Mouse (Mus musculus) stomach, embryonic 14.5 days (tissue): ENCODE data around the gene Mlec. TPM values are rescaled to one million over a fixed set of nuclear protein-coding genes. Genes with fewer than 3 reads are reported as not detected.
A peak's percentile ranks its signal among the peaks of the same experiment; 100 is the strongest.

Experiments
- ATAC-seq: fragments of 200-750 bp; cut with Nextera tagmentation; 2 replicates; pipeline ENCODE4 v1.8.0; 2017; ENCODE audit warnings: low read depth, moderate TSS enrichment; ENCODE audit not compliant: insufficient number of reproducible peaks, insufficient read depth, low FRiP score
- H3K27ac ChIP-seq: fragments of 300-500 bp; sonication (generic); 2 replicates; pipeline ENCODE4 v1.5.1; 2014; ENCODE audit warnings: mild to moderate bottlenecking, low read length, moderate library complexity, mixed read lengths
- H3K27me3 ChIP-seq: fragments of 300-500 bp; sonication (generic); 2 replicates; pipeline ENCODE4 v1.6.1; 2014; ENCODE audit warnings: low read length, control low read depth, mixed read lengths; ENCODE audit not compliant: control insufficient read depth, insufficient read depth
- H3K36me3 ChIP-seq: fragments of 300-500 bp; sonication (generic); 2 replicates; pipeline ENCODE4 v1.6.1; 2014; ENCODE audit warnings: mild to moderate bottlenecking, control low read depth, low read length, moderate library complexity, mixed read lengths; ENCODE audit not compliant: control insufficient read depth, insufficient read depth
- H3K4me1 ChIP-seq: fragments of 300-500 bp; sonication (generic); 2 replicates; pipeline ENCODE4 v1.6.1; 2014; ENCODE audit warnings: low read length, control low read depth, mixed read lengths; ENCODE audit not compliant: control insufficient read depth, insufficient read depth
- H3K4me2 ChIP-seq: fragments of 300-500 bp; sonication (generic); replicated peaks from 2 replicates; pipeline ENCODE4 v1.6.1; 2014; ENCODE audit warnings: low read depth, low read length, control low read depth
- H3K4me3 ChIP-seq: fragments of 300-500 bp; sonication (generic); 2 replicates; pipeline ENCODE4 v1.5.1; 2014; ENCODE audit warnings: low read depth, low read length, control low read depth
- H3K9ac ChIP-seq: fragments of 300-500 bp; sonication (generic); replicated peaks from 2 replicates; pipeline ENCODE4 v1.6.1; 2014; ENCODE audit warnings: low read depth, mild to moderate bottlenecking, control low read depth, low read length, moderate library complexity, mixed read lengths
- H3K9me3 ChIP-seq: fragments of 300-500 bp; sonication (generic); 2 replicates; pipeline ENCODE4 v1.6.1; 2016; ENCODE audit warnings: low read depth, low read length, control low read depth; ENCODE audit not compliant: control insufficient read depth
- WGBS: fragments of 180-500 bp; shearing (Covaris S2); extraction: QIAGEN DNeasy Blood & Tissue Kit; methylation state at CpG from one replicate; pipeline ENCODE4 v1.1.7; 2014; 5-methylcytosine and 5-hydroxymethylcytosine counted together
- polyA plus RNA-seq: library from polyadenylated mRNA; unstranded; fragments of >200 nt; fragmentation: Nextera tagmentation; extraction: Ambion mirVana; gene quantifications from 2 replicates; pipeline ENCODE4 v1.2.1, GENCODE M21; 2014

Gene Mlec
- polyA plus RNA-seq, 1 experiment from 2014 or later, result 52.6 TPM

DNA sequence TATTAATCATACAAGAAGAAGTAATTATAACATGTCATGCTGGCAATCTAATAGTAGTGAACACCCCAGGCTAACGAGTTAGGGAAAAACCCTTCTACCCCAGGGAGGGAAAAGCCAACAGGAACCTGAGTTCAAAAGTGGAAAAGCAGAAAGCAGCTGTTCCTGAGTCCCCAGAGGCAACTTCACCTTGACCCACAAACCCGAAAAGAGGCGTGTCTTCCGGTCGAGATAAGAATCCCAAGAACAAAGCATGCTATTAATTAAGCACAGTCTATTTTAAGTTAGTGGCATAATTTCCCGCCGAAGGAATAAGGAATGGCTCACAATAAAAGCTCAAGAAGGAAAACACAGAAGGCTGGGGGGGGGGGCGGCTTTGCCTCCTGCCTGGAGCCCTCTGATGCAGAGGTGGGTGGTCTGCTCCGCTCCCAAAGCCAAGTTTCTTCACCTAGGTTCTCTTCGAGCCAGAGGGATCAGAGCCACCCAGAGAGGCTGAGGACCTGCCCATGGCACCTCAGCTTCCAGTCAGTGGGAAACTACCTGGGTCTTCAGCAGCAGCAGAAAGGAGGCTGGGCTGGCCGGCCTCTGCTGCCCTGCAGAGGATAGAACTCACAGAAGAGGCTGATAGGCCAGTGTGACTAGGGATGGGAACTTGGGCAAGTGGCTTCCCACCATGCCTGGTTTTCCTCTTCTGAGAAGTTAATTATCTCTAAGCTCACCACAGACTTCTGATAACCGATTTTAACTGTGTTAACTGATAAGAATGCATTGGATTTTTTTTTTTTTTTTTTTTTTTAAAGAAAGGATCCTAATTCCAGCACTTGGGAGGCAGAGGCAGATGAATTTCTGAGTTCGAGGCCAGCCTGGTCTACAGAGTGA lies 3.3 kb upstream of the Mlec start:
- H3K4me2 ChIP-seq, result no peak overlapping the region
- 51% methylated on average over 13 of the region's 13 CpGs for WGBS
- H3K9me3 ChIP-seq, result no peaks in the 10 kb centered on the region

DNA sequence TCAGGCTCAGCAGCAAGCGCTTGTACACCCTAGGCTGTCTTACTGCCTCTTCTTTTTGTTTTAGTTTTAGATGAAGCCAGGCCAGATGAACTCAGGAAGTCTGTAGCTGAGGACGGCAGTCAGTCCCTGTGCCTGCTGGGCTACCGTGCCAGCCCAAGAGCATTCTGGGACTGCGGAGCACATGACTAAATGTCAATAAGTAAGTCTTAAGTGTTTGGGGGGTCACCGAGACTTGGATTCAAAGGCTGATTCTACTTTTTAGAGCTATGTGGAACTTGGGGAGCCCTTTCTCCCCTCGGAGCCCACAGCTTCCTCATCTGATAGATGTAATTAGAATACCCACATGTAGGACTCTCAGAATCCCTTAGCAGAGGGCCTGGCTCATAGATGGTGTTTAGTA lies 2.7 kb upstream of the Mlec start:
- H3K27ac ChIP-seq, result no peak overlapping the region
- no peak overlapping the region for H3K9ac ChIP-seq
- WGBS, result 79% methylated on average over 6 of the region's 6 CpGs
- no peak for ATAC-seq
- H3K4me3 ChIP-seq, result no peak overlapping the region
- H3K36me3 ChIP-seq, result no peaks in the 10 kb centered on the region
- no peaks in the 10 kb centered on the region for H3K9me3 ChIP-seq
- H3K4me1 ChIP-seq, result peaks cover 13% of the 10 kb centered on the region
- H3K4me2 ChIP-seq, result no peak overlapping the region
- H3K27me3 ChIP-seq, result no peaks in the 10 kb centered on the region

More for the DNA sequence above, 3.3 kb upstream of the Mlec start:
- Histone ChIP-seq H3K36me3 (no peaks in the 10 kb centered on the region), H3K27me3 (no peaks in the 10 kb centered on the region), H3K4me3 (no peak overlapping the region), H3K9ac (no peak overlapping the region), H3K4me1 (peaks cover 13% of the 10 kb centered on the region), H3K27ac (no peak overlapping the region)
- no peak for ATAC-seq

DNA sequence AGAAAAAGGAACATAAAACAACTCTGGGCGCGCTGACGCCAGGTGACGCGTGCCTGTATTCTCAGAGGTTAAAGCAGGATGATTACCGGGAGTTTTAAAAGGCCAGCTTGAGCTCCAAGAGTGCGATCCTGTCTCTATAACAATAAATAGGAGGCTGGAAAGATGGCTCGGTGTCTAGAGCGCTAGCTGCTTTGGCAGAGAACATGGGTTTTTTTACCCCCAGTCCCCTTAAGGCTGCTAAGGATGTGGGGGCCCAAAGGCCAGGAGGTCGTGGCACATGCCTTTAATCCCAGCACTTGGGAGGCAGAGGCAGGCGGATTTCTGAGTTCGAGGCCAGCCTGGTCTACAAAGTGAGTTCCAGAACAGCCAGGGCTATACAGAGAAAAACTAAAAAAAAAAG lies 1.2 kb upstream of the Mlec start:
- H3K27me3 ChIP-seq, result no peaks in the 10 kb centered on the region
- H3K4me1 ChIP-seq, result peaks cover 28% of the 10 kb centered on the region
- no peak for ATAC-seq
- peak overlapping the region; percentile 97 for H3K27ac ChIP-seq
- peak overlapping the region; percentile 100 for H3K4me3 ChIP-seq
- peak overlapping the region; percentile 57 for H3K9ac ChIP-seq
- 36% methylated on average over 12 of the region's 12 CpGs for WGBS
- no peaks in the 10 kb centered on the region for H3K9me3 ChIP-seq
- H3K4me2 ChIP-seq, result peak overlapping the region; percentile 67
- H3K36me3 ChIP-seq, result no peaks in the 10 kb centered on the region; the same call in 1 of the 2 replicates

DNA sequence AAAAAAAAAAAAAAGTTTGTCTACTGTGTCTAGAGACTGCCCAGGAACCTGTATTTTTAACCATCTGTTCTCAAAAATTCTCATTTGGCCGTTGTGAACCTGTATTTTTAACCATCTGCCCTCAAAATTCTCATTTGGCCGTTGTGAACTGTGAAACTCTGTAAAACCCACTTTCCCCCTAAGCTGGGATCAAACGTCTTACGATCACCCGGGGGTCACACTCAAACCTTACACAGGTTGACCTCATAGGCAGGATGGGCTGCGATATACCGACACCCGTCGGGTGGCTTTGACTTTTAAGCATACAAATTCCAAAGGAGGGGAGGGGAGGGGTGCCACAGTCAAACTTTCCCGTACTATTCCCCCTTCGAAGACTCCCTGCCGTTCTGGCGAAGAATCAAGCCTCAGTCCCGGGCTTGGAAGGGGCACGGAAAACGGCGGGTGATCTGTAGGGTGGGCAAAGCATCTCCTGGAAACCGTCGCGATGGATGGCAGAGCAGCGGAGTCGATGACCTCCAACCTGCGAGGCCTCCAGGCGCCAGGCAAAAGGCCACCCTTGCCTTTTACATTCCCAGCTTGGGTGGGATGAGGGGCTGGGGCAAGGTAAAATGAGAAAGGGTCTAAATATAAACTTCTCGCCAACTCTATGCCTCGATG lies 918 bp downstream of the Mlec start:
- Histone ChIP-seq H3K27ac (peak overlapping the region; percentile 97), H3K9ac (peak overlapping the region; percentile 95), H3K4me1 (peaks cover 40% of the 10 kb centered on the region), H3K4me2 (peak overlapping the region; percentile 86), H3K27me3 (no peaks in the 10 kb centered on the region), H3K9me3 (no peaks in the 10 kb centered on the region), H3K36me3 (peaks cover 6% of the 10 kb centered on the region), H3K4me3 (peak overlapping the region; percentile 100)
- under 1% methylated on average over 26 of the region's 26 CpGs for WGBS
- no peak for ATAC-seq

DNA sequence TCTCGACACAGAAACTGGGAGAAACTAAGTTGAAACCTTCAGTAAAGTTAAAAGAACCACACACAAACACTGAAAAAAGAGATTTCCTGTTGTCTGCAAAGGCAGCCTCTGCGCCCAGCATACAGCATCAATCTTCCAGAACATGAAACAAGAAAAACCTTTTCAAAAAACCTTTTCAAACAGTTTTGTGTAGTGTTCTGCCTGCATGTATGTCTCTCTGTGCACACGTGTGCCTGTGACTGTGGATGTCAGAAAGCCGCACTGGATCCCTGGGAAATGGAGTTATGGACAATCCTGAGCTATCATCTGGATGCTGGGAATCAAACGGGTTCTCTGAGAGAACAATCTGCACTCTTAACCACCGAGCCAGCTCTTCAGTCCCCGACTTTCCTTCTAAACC lies 1.6 kb downstream of the Mlec start:
- peaks cover 40% of the 10 kb centered on the region for H3K4me1 ChIP-seq

DNA sequence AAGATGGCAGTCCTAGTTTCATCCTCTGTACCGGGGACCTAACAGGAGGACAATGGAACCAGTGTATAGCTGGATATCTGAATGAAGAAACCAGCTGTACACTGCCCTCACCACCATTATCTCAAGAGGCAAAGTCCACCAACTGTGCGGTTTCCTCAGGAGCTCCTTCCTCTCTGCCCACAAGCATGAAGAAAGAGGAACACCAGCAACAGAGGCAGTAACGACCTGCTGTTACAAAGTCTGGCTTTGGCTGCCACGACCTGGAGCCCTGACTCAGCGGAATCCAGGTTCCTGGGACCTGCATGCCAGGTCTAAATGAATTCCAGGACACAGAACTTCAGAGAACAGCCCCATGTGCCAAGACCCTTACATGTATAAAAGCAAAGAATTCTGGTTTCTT lies 2.1 kb downstream of the Mlec start:
- peaks cover 40% of the 10 kb centered on the region for H3K4me1 ChIP-seq
- peak overlapping the region; percentile 6 for H3K27ac ChIP-seq
- no peaks in the 10 kb centered on the region for H3K9me3 ChIP-seq
- no peak for ATAC-seq
- H3K4me3 ChIP-seq, result peak overlapping the region; percentile 100
- H3K4me2 ChIP-seq, result peak overlapping the region; percentile 86
- H3K9ac ChIP-seq, result peak overlapping the region; percentile 23; the same call in 1 of the 2 replicates
- no peaks in the 10 kb centered on the region for H3K27me3 ChIP-seq
- 41% methylated on average over 5 of the region's 5 CpGs for WGBS
- peaks cover 11% of the 10 kb centered on the region for H3K36me3 ChIP-seq

More for the DNA sequence above, 1.6 kb downstream of the Mlec start:
- ATAC-seq, result no peak
- WGBS, result 51% methylated on average over 7 of the region's 7 CpGs
- Histone ChIP-seq H3K36me3 (peaks cover 6% of the 10 kb centered on the region), H3K4me3 (peak overlapping the region; percentile 100), H3K9me3 (no peaks in the 10 kb centered on the region), H3K27me3 (no peaks in the 10 kb centered on the region), H3K9ac (peak overlapping the region; percentile 23; the same call in 1 of the 2 replicates), H3K27ac (peak overlapping the region; percentile 6), H3K4me2 (peak overlapping the region; percentile 86)

DNA sequence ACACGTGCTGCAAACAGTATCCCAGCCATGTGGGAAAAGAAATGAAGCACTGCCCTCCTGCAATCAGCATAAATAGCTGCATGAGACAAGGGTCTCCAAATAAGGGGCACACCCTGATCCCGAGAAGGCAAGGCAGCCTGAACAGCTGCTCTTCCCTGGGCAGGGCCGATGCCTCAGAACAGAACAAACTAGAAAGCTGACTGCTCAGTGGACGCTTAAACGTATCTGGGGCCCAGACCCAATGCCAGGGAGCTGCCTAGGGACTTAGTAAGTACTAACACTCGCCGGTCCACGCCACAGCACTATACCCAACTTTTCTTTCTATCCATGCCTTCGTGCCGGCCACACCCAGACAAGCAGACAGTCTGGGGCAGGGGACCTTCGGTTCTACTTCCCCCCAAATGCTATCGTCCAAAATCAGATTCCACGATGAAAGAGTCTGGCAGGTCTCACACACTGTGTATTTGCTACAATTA lies 2.8 kb downstream of the Mlec start:
- Histone ChIP-seq H3K9me3 (no peaks in the 10 kb centered on the region), H3K36me3 (peaks cover 17% of the 10 kb centered on the region), H3K27me3 (no peaks in the 10 kb centered on the region), H3K4me2 (peak overlapping the region; percentile 86), H3K4me1 (peaks cover 40% of the 10 kb centered on the region), H3K27ac (peak overlapping the region; percentile 6; the same call in 1 of the 2 replicates), H3K4me3 (peak overlapping the region; percentile 100; the same call in 1 of the 2 replicates), H3K9ac (peak overlapping the region; percentile 36; the same call in 1 of the 2 replicates)
- no peak for ATAC-seq
- 56% methylated on average over 13 of the region's 13 CpGs for WGBS

DNA sequence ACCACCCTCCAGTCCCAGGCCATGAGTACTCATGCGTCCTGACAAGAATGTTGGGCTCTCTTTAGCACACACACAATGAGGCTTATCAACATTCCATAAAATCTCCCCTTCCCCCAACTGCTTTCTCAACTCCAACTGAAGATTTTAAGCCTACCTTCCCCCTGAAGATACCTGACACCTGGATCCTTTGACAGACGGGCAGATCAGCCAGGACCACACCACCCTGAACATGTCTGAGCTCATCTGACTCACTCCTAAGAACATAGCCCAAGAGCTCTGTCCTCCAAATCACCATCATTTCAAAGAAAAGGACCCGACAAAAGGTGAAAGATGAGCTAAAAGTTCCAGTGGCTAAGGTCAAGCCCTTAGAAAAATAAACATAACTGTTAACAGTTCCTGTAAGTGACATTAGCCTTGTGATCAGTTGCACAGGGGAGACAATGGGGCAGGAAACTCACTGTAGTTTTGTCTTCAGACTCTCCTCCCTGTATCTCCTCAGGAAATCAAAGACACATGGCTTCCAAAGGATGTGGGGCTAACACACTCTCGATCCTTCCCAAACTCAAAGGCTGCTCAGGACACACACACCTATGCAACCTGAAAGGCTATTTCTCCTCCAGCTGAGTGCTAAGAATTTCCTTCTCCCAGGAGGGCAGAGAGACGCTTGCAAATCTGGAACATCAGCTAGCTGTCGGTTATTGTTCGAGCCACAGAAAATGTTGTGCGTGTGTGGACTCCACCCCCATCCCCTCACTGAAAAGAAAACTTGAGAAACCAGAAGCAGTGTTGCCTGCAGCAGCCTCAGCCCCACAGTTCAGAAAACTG lies 5.6 kb downstream of the Mlec start:
- no peaks in the 10 kb centered on the region for H3K9me3 ChIP-seq
- no peak overlapping the region for H3K27ac ChIP-seq
- ATAC-seq, result no peak

More for the DNA sequence above, 5.6 kb downstream of the Mlec start:
- H3K9ac ChIP-seq, result 0 out of 2 replicates have a peak overlapping the region, but pooled peaks have one; percentile 4
- no peak overlapping the region for H3K4me2 ChIP-seq
- H3K36me3 ChIP-seq, result peaks cover 44% of the 10 kb centered on the region
- WGBS, result 31% methylated on average over 8 of the region's 8 CpGs
- H3K27me3 ChIP-seq, result no peaks in the 10 kb centered on the region
- H3K4me3 ChIP-seq, result no peak overlapping the region
- peaks cover 40% of the 10 kb centered on the region for H3K4me1 ChIP-seq
